Mouse (Mus musculus) liver, embryonic 13.5 days (tissue): ENCODE results near the gene Zbtb8b. TPM values are rescaled to one million over a fixed set of nuclear protein-coding genes. Genes with fewer than 3 reads are reported as not detected.
"Not testable (repeated sequence)": the region's sequence is repeated elsewhere in the genome, so short reads cannot be mapped to it uniquely, and the experiment has no call there.

Experiments
- ATAC-seq: fragments of 200-750 bp; cut with Nextera tagmentation; 2 replicates; pipeline ENCODE4 v1.8.0; 2017; ENCODE audit warnings: low read depth, mild to moderate bottlenecking, moderate number of reproducible peaks, moderate library complexity
- DNase-seq: peaks from one replicate; pipeline ENCODE4 v3.0.0; 2022
- H3K27ac ChIP-seq: fragments of 300-500 bp; sonication (generic); 2 replicates; pipeline ENCODE4 v1.5.1; 2015; ENCODE audit warnings: moderate library complexity, mild to moderate bottlenecking, inconsistent platforms
- H3K27me3 ChIP-seq: fragments of 300-500 bp; sonication (generic); 2 replicates; pipeline ENCODE4 v1.6.1; 2015; ENCODE audit warnings: mild to moderate bottlenecking, inconsistent platforms
- H3K36me3 ChIP-seq: fragments of 300-500 bp; sonication (generic); 2 replicates; pipeline ENCODE4 v1.6.1; 2015; ENCODE audit warnings: mild to moderate bottlenecking, inconsistent platforms
- H3K4me1 ChIP-seq: fragments of 300-500 bp; sonication (generic); replicated peaks from 2 replicates; pipeline ENCODE4 v1.6.1; 2015; ENCODE audit warnings: inconsistent platforms
- H3K4me2 ChIP-seq: fragments of 300-500 bp; sonication (generic); 2 replicates; pipeline ENCODE4 v1.6.1; 2015; ENCODE audit warnings: inconsistent platforms, mild to moderate bottlenecking, moderate library complexity
- H3K4me3 ChIP-seq: fragments of 300-500 bp; sonication (generic); replicated peaks from 2 replicates; pipeline ENCODE4 v1.5.1; 2015; ENCODE audit warnings: mild to moderate bottlenecking, inconsistent platforms
- H3K9ac ChIP-seq: fragments of 300-500 bp; sonication (generic); 2 replicates; pipeline ENCODE4 v1.6.1; 2015; ENCODE audit warnings: mild to moderate bottlenecking, inconsistent platforms
- H3K9me3 ChIP-seq: fragments of 300-500 bp; sonication (generic); replicated peaks from 2 replicates; pipeline ENCODE4 v1.6.1; 2016; ENCODE audit warnings: inconsistent platforms
- WGBS: fragments of 180-500 bp; shearing (Covaris S2); methylation state at CpG from one replicate; pipeline ENCODE4 v1.1.7; 2015; ENCODE audit not compliant: insufficient replicate concordance; 5-methylcytosine and 5-hydroxymethylcytosine counted together
- polyA plus RNA-seq: library from polyadenylated mRNA; unstranded; fragments of >200 nt; fragmentation: Nextera tagmentation; extraction: Ambion mirVana; gene quantifications from 2 replicates; pipeline ENCODE4 v1.2.1, GENCODE M21; 2015

The Zbtb8b gene
- polyA plus RNA-seq, 1 experiment from 2014 or later: 0.96 TPM

DNA sequence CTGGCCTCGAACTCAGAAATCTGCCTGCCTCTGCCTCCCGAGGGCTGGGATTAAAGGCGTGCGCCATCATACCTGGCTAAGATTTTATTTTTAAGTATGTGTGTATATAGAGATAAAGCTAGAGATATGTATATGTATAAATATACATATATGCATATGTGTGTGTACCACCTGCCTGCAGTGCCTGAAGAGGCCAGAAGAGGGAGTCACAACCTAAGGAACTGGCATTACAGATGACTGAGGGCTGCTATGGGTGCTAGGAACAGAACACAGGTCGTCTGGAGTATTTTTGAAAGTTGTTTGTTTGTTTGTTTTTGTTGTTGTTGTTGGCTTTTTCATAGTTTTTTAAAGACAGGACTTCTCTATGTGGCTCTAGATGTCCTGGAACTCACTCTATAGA, 24.8 kb downstream of the Zbtb8b start:
- Histone ChIP-seq H3K36me3 (no peaks in the 10 kb centered on the region), H3K4me3 (no peak overlapping the region), H3K9ac (no peak overlapping the region), H3K27ac (peak overlapping the region; percentile 79), H3K9me3 (0 out of 2 replicates have a peak, but pooled peaks cover 5% of the 10 kb centered on the region), H3K4me1 (peaks cover 39% of the 10 kb centered on the region), H3K27me3 (no peaks in the 10 kb centered on the region), H3K4me2 (0 out of 2 replicates have a peak overlapping the region, but pooled peaks have one; percentile 22)
- DNase-seq: no peak
- WGBS: 89% methylated on average over 5 of the region's 5 CpGs
- ATAC-seq: no peak

DNA sequence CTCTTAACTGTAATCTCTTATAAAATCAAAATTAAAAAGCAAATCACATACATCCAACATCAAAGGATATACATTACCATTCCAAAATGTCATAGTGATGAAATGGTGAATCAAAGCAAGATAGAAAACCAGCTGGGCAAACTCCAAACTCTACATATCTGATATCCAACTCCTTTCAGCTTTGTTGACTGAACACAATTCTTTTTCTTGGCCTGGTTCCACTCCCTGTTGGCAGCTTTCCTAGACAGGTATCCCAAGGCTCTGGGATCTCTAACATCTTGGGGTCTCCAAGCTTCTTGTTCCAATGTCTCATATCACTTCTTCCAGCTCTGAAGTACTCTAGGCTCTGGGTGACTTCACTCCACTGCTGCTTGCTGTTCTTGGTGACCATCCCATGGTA, 29.7 kb downstream of the Zbtb8b start:
- no peak for ATAC-seq
- 0 out of 2 replicates have a peak, but pooled peaks cover 3% of the 10 kb centered on the region for H3K9me3 ChIP-seq
- no peak overlapping the region for H3K9ac ChIP-seq
- H3K27me3 ChIP-seq: 0 out of 2 replicates have a peak, but pooled peaks cover 3% of the 10 kb centered on the region
- peaks cover 19% of the 10 kb centered on the region for H3K4me1 ChIP-seq
- H3K4me3 ChIP-seq: no peak overlapping the region
- H3K27ac ChIP-seq: no peak overlapping the region
- no peak for DNase-seq
- no peak overlapping the region for H3K4me2 ChIP-seq
- no peaks in the 10 kb centered on the region for H3K36me3 ChIP-seq

DNA sequence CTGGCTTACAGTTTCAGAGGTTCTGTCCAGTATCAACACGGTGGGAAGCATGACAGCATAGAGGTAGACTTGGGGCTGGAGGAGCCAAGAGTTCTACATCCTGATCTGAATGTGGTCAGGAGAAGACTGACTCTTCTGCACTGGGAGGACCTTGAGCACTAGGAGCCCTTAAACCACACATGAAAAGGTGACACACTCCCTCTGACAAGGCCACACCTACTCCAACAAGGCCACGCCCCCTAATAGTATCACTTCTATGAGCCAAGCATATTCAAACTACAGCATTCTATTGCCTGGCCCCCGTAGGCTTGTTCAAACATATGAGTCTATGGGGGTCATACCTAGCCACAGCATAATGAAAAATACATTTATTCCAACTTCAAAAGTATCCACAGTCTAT, 30.1 kb downstream of the Zbtb8b start:
- ATAC-seq, H3K4me3 ChIP-seq, H3K27me3 ChIP-seq, H3K4me2 ChIP-seq, H3K27ac ChIP-seq, H3K9me3 ChIP-seq, H3K36me3 ChIP-seq, DNase-seq, H3K9ac ChIP-seq: not testable (repeated sequence)
- peaks cover 17% of the 10 kb centered on the region for H3K4me1 ChIP-seq
- 69% methylated on average over 3 of the region's 3 CpGs for WGBS

DNA sequence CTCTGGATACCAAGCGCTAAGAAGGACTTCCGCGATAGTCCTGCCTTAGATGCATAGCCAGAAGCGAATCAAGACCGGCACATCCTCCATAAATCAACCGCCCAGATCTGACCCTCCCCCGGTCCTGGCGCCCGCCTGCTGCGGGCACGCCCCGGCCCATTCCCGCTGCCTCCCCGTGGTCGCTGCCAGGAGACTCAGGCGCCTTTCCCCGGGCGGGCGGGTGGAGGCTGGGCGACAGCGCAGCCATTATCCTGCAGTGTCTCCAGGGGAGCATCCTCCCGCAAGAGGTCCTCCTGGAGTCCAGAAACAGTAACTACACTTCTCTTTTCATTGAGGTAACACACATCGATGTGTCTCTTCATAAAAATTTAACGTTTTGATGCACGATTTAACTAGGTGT, 34.2 kb downstream of the Zbtb8b start:
- Histone ChIP-seq H3K27me3 (peaks cover 3% of the 10 kb centered on the region; the same call in 1 of the 2 replicates), H3K27ac (no peak overlapping the region), H3K9me3 (no peaks in the 10 kb centered on the region), H3K36me3 (no peaks in the 10 kb centered on the region), H3K4me1 (peaks cover 17% of the 10 kb centered on the region), H3K4me2 (peak overlapping the region; percentile 68), H3K4me3 (peak overlapping the region; percentile 47), H3K9ac (peak overlapping the region; percentile 57)
- ATAC-seq (peak; percentile 68), DNase-seq (no peak)
- 3% methylated on average over 25 of the region's 25 CpGs for WGBS

DNA sequence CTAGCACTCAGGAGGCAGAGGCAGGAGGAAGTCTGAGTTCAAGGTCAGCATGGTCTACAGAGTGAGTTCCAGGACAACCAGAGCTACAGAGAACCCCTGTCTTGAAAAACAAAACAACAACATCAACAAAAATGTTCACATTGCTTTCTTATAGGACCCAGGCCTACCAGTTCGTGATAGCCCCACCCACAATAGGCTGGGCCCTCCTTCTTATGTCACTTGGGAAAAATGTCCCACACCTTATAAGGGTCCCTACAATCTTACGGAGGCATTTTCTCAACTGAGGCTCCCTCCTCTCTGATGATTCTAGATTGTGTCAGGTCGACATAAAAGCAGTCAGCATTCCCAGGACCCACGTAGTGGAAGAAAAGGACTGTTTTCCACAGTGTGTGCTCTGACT, 40.8 kb downstream of the Zbtb8b start:
- WGBS: 68% methylated on average over 4 of the region's 4 CpGs
- Histone ChIP-seq H3K9me3 (no peaks in the 10 kb centered on the region), H3K27ac (no peak overlapping the region), H3K4me1 (no peaks in the 10 kb centered on the region), H3K36me3 (no peaks in the 10 kb centered on the region), H3K4me3 (no peak overlapping the region), H3K9ac (no peak overlapping the region), H3K4me2 (no peak overlapping the region), H3K27me3 (no peaks in the 10 kb centered on the region; the same call in 1 of the 2 replicates)
- DNase-seq (no peak), ATAC-seq (no peak)

DNA sequence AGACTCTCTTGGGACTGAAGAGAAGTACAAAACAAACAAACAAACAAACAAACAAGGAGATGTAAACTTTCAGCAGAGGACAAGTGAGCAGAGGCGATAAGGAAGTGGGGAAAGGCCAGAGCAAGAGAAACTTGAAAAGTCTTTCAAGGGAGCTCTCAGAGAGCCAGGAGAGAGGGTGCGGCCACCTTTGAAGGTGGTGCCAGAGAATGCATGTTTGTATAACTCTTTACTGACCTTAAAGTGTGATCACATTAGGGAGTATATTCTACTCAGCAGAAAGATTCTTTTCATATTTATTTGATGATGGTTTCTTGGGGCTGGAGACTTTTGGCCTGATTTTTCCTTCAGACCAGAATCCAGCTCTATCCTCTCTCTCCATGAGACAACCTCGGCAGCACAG, 43.7 kb downstream of the Zbtb8b start:
- Histone ChIP-seq H3K4me3 (no peak overlapping the region), H3K27ac (no peak overlapping the region), H3K36me3 (no peaks in the 10 kb centered on the region), H3K4me1 (peaks cover 11% of the 10 kb centered on the region), H3K9me3 (no peaks in the 10 kb centered on the region), H3K4me2 (no peak overlapping the region), H3K27me3 (no peaks in the 10 kb centered on the region), H3K9ac (no peak overlapping the region)
- DNase-seq: no peak
- 75% methylated on average over 3 of the region's 3 CpGs for WGBS
- ATAC-seq: no peak

DNA sequence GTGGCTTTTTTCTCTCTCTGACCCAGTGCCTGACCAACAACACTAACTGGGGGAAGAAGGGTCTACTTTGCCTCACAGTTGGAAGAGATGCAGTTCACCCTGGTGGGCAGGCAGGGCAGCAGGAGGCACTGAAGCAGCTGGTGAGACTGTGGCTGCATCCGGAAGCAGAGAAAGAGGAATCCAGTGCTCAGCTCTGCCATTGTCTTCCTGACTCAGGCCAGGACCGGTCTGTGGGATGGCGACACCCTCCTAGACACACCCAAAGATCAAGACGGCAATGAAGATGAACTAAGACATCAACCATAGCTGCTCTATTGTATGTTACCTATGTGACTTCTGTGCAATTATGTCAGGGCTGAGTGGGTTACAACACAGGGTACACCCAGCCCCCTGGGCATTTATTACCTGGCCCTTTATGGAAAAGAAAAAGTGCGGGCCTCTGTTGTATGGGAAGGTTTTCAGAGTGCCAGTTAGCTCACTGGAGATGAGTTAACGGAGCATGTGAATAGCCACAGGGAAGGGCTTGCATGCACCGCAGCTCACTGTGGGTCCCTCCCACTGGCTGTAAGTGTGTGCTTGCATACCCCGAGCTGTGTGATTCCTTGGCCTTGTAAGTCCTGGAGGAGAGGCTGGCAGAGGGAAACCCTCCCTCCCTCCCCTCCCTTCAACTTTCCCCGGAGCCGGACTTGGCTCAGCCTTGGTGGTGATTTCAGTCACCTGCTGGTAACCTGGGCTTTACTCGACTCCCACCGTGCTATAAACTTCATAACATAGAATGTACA, 46.4 kb downstream of the Zbtb8b start:
- ATAC-seq: no peak
- H3K9ac ChIP-seq: no peak overlapping the region
- peaks cover 14% of the 10 kb centered on the region for H3K4me1 ChIP-seq

DNA sequence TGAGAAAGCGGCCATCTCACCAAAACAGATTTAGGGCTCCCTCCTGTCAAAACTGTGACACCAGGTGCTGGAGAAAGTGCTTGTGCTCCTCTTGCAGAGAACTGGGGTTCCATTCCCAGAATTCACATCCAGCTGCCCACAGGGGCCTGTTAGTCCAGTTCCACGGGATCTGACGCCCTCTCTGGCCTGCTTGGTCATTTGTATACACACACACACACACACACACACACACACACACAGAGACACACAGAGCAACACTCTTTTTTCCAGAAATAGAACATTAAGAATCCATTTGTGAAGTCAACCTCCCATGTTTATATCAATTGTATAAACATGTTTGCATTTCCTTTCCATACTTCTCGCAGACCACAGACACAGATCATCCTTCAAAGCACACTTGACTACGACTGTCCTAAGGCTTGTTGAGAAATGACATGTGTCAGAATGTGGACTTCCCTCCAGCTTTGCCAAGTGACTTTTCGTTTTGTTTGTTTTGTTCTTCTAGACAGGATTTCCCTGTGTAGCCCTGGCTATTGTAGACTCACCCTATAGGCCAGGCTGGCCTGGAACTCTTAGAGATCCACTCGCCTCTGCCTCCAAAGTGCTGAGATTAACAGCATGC, 49.6 kb downstream of the Zbtb8b start:
- ATAC-seq (no peak), DNase-seq (no peak)
- H3K4me2 ChIP-seq: no peak overlapping the region
- H3K36me3 ChIP-seq: no peaks in the 10 kb centered on the region
- H3K4me1 ChIP-seq: peaks cover 34% of the 10 kb centered on the region
- H3K27ac ChIP-seq: no peak overlapping the region
- H3K27me3 ChIP-seq: no peaks in the 10 kb centered on the region
- no peak overlapping the region for H3K4me3 ChIP-seq
- H3K9ac ChIP-seq: no peak overlapping the region
- 71% methylated on average over 7 of the region's 7 CpGs for WGBS
- H3K9me3 ChIP-seq: no peaks in the 10 kb centered on the region

More for the DNA sequence above, 46.4 kb downstream of the Zbtb8b start:
- H3K4me2 ChIP-seq: no peak overlapping the region
- H3K27ac ChIP-seq: no peak overlapping the region
- no peak overlapping the region for H3K4me3 ChIP-seq
- WGBS: 51% methylated on average over 12 of the region's 12 CpGs
- no peaks in the 10 kb centered on the region for H3K9me3 ChIP-seq
- no peaks in the 10 kb centered on the region for H3K27me3 ChIP-seq
- H3K36me3 ChIP-seq: no peaks in the 10 kb centered on the region
- DNase-seq: no peak

DNA sequence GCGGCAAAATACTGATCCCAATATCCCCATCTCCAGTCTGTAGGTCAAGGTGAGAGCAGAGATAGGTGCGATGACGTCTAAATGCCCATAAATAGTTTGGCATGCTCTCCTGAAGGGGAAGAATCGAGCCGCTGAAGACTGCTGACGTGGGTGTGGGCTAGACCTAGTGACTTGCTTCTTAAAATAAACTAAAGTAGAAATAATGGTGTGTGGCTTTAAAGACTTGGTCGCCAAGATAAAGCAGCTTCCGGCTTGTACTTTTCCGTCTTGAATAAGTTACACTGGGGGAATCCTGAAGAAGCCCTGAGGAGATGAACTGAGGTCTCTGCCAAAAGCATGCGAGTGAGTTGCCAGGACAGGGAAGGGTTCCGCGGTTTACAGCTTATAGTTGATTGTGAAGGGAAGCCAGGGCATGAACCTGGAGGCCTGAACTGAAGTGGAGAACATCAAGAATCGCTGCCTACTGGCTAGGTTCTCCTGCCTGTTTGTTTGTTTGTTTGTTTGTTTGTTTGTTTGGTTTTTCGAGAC, 50.4 kb downstream of the Zbtb8b start:
- Histone ChIP-seq H3K4me2 (no peak overlapping the region), H3K9ac (no peak overlapping the region), H3K27me3 (no peaks in the 10 kb centered on the region), H3K4me3 (no peak overlapping the region), H3K36me3 (no peaks in the 10 kb centered on the region), H3K9me3 (no peaks in the 10 kb centered on the region), H3K27ac (no peak overlapping the region), H3K4me1 (peaks cover 41% of the 10 kb centered on the region)
- DNase-seq (no peak), ATAC-seq (no peak)
- WGBS: 59% methylated on average over 14 of the region's 14 CpGs

DNA sequence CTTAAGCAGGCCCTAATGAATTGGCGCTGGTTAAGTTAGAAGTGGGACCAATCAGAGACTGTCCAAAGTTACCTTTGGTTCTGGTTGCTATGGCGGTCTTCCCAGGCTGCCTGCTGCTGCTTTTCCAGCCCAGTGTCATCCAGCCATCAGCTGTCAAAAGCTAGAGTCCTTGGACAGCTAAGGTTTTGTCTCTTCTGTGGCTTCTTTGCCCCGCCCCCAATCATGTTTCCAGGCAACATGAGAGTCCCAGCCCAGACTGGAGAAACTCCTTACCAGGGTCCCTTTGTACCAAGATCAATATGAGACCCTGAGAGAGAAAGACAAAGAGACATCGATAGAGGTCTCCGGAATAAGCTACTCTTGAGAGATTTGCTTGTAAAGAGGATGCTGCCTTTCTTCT, 52.2 kb downstream of the Zbtb8b start:
- H3K4me1 ChIP-seq: peaks cover 47% of the 10 kb centered on the region
- no peak overlapping the region for H3K27ac ChIP-seq
- no peaks in the 10 kb centered on the region for H3K36me3 ChIP-seq
- H3K4me2 ChIP-seq: no peak overlapping the region
- H3K9me3 ChIP-seq: no peaks in the 10 kb centered on the region
- H3K27me3 ChIP-seq: no peaks in the 10 kb centered on the region
- WGBS: 77% methylated on average over 5 of the region's 5 CpGs
- H3K9ac ChIP-seq: no peak overlapping the region
- no peak overlapping the region for H3K4me3 ChIP-seq
- ATAC-seq (no peak), DNase-seq (no peak)

DNA sequence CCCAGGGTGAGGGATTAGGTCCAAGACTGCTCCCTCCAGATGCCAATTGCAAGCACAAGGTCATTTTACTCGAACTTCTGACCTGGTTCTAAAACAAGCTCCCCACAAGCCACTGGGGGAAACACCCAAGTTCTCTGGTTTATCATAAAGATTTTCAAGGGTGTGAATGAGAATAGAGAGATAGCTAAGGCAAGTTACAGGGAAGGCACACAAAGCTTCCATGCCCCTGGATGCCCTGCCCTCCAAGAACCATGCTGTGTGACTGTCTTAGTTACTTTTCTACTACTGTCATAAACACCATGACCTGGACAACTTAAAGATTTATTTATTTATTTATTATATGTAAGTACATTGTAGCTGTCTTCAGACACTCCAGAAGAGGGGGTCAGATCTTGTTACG, 53.7 kb downstream of the Zbtb8b start:
- Histone ChIP-seq H3K27ac (peak overlapping the region; percentile 82), H3K9me3 (no peaks in the 10 kb centered on the region), H3K4me2 (peak overlapping the region; percentile 41), H3K36me3 (no peaks in the 10 kb centered on the region), H3K27me3 (no peaks in the 10 kb centered on the region), H3K9ac (peak overlapping the region; percentile 22; the same call in 1 of the 2 replicates), H3K4me1 (peaks cover 42% of the 10 kb centered on the region), H3K4me3 (no peak overlapping the region)
- WGBS: 42% methylated on average over 2 of the region's 2 CpGs
- ATAC-seq (peak; percentile 66), DNase-seq (no peak)
